Mouse (Mus musculus) inflammation-experienced regulatory T-cells, adult 6 months (primary cell): ENCODE data around the gene Arhgap10. TPM values are rescaled to one million over a fixed set of nuclear protein-coding genes. Genes with fewer than 3 reads are reported as not detected.

Experiments used
- ATAC-seq: one replicate; pipeline ENCODE4 v1.8.0; 2017
- polyA plus RNA-seq, 3 experiments: library from polyadenylated mRNA; unstranded; fragments of 100-300 nt; shearing (Covaris generic); gene quantifications; one replicate each; pipeline ENCODE4 v1.2.1; 2017

The Arhgap10 gene
- polyA plus RNA-seq, 3 experiments from 2014 or later = 2.5 to 5.0 (median 2.9) TPM

DNA sequence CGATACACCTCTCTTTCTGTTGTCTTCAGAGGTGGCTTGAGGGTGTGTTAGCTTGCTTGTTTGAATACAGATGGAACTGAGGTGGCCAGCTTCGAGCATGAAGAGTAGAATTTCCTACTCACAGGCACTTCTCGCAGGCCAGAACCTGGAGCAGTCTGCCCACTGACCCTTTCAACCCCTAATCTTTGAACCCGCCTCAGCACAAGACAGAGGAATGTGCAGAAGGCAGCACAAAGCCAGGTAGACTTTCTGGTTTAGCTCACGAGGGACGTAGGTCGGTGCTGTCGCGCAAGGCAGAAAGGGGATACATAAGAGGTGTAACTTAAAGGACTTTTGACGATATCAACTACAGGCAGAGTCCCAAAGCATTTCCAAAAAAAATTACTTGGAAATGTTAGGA is 908 bp downstream of the Arhgap10 start:
- no peak for ATAC-seq

DNA sequence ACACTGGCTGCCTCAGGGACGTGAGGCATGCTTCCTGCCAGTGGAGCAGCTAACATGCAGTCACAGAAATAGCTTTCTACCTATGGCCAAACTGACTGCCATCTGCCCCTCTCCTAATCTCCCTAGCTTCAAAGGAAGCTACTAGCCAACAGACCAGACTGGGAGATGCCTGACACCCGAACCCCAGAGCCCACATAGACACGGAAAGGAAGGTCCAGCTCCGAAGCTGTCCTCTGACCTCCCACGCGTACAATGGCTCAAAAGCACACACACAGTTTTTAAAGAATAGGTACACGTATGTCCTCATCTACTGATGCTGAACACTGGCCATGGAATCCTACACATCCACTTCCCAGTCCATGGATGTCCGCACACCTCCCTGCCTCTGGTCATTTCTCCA is 2.0 kb downstream of the Arhgap10 start:
- ATAC-seq = no peak

DNA sequence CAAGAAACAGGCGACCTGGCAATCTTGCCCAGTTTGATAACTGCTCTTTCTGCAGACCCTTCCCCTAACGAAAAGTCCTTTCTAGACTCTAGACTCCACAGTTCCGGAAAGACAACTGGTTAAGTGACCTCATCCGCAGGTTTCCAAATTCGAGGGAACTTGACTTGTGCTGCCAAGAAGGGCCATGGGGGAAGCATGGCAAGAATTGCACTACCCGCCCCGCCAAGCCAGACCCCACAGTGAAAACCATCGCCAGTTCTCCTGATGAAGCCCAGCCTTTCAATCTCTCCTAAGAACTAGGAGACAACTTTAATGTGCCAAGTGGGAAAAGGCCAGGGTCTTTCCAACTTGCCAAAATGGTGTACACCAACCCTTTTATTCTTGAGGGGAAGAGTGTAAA is 2.6 kb downstream of the Arhgap10 start:
- ATAC-seq = no peak

DNA sequence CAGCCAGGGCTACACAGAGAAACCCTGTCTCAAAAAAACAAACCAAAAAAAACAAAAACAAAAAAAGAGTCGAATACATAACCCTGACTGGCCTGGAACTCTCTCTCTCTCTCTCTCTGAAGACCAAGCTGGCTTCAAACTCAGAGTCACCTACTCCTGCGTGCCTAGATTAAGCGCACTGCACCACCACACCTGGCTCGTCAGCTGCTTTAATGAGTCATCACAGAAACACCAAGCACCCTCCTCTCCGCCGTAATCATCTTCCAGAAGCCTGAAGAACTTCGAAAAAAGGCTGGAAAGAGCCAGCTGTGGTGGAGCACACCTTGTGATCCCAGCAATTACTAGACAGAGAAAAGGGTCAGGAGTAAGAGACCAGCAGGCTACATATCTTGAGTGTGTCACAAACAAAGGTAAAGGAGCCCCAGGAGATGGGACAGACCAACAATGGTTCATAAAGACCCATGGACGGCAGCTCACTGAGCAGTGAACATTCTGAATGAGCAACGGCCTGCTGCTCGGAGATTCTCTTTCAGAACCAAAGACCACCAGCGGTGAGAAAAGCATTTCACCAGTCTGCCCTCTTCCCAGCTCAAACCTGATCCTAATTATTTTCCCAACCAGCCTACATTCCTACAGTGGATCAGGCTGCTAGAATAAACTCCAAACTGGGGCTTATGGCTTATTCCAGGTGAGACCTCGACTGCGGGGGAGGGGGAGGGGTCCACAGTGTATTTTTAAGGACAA is 5.8 kb downstream of the Arhgap10 start:
- no peak for ATAC-seq

GRCm38 (mm10) chr8:77510426-77510825 is 7.3 kb downstream of the Arhgap10 start:
- ATAC-seq = no peak

- ATAC-seq = peak; percentile 50
Measured at GRCm38 (mm10) chr8:77509044-77509443, 8.7 kb downstream of the Arhgap10 start.

DNA sequence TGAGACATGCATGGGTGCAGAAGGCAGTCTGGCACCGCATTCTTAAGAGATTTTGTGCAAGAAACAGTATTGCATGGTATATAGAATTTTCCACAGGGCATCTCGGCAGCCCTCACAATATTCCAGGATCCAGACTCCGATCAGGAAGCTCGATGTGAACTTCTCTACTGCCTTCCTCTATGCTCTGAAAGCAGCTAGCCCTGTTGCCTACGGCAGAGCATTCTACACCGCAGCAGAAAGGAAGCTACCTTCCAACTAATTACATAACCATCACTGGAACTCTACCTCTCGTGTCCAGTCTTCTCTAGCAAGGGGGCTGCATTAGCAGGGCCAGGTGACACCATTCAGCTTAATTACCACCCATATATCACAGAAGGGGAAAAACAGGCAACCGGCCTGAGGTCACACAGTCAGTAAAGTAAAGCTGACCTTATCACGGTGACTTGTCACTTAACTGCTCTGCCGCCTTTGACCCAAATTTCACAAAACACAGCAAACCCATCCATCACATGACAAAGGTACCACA is 10.2 kb downstream of the Arhgap10 start:
- ATAC-seq = no peak

GRCm38 (mm10) chr8:77506539-77506938 is 11.2 kb downstream of the Arhgap10 start:
- ATAC-seq = no peak

DNA sequence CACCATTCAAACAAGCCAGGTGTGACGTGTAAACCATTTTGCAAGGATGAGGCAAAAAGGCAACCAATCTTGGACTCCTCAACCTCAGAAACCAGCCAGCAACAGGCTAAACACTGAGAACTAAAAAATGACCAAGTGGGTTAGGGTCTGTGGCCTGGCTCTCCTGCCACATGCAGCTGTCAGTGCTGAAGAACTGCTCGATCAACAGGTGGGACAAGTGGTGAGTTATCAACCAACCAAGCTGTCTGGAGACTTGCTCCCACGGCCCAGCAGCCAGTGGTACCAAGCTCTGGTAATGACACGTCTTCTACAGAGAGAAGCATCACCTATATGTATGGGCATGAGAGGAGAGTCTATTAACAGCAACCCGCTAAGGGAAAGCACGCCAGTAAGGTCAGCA is 15.2 kb downstream of the Arhgap10 start:
- ATAC-seq = no peak

GRCm38 (mm10) chr8:77501131-77501530 is 16.6 kb downstream of the Arhgap10 start:
- ATAC-seq = no peak

GRCm38 (mm10) chr8:77500264-77500663 is 17.5 kb downstream of the Arhgap10 start:
- no peak for ATAC-seq

DNA sequence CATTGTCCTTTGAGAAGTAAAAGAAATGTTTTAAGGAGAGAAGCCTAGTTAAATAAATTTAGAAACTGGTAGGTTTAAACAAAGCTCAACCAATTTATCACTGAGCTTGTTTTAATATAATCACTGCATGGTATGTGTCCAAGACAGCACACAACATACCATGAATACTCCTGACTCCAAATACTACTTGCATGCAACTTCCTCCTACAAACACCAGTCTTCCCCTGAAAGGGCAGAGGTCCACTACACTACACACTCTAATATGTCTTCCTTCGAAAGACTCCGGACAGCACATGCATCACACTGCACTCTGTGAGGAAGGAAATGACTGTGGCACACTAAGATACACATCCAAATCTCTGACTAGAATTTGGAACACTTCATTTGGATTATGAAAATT is 20.3 kb downstream of the Arhgap10 start:
- ATAC-seq = no peak

DNA sequence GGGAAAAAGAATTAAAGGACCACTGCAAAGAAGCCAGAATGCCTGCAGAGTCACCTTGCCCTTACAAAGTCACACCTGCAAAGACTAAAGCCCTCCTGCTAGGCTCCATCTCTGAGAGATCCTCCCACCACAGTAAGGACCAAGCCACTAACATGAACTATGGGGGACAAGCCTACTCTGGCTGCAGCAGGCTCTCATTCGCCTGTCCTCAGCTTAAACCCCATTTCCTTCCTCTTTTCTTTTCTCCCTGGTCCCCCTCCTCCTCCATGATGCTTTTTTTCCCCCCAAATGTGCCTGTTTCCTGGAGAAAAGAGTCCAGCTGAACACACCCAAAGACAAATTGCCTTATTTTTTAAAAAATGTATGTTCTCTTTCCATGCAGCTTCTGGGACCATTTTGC is 21.5 kb downstream of the Arhgap10 start:
- ATAC-seq = no peak

DNA sequence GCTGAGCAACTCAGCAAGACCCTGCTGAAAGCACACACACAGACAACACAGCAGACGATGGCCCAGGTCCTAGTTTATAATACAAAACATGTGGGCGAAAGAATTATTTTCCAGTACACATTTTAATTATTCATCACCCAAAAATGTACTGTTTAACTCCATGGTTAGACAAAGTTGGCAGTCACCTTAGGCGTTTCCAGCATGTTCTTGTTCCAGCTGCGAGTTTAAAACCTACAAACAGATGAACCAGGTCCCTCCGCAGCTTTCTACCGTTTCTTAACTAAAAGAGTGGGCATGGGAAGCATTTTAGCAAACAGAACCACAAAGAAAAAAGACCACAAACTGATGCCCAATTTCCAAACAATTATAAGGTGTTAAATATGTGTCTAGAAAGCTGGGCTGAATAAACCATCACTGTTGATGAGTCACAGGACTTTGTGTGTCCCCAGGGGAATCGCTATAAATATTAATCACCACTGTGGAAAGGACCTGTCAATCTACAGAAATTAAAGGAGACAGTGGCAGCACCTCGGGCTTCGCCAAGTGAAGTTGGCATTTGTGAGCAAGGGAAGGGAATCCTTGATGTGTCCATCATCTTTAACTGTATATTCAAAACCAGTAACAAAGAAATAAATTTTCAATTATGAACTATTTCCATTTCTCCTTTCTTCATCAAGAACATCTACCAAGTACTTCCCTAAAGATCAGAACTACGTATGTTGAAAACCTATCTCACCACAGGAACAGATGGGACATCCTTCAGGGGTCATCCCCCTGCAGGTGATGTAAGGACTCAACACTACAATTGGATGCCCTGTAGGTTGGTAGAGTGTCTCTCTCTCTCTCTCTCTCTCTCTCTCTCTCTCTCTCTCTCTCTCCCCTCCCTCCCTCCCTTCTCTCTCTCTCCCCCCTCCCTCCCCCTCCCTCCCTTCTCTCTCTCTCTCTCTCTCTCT is 23.1 kb downstream of the Arhgap10 start:
- no peak for ATAC-seq

DNA sequence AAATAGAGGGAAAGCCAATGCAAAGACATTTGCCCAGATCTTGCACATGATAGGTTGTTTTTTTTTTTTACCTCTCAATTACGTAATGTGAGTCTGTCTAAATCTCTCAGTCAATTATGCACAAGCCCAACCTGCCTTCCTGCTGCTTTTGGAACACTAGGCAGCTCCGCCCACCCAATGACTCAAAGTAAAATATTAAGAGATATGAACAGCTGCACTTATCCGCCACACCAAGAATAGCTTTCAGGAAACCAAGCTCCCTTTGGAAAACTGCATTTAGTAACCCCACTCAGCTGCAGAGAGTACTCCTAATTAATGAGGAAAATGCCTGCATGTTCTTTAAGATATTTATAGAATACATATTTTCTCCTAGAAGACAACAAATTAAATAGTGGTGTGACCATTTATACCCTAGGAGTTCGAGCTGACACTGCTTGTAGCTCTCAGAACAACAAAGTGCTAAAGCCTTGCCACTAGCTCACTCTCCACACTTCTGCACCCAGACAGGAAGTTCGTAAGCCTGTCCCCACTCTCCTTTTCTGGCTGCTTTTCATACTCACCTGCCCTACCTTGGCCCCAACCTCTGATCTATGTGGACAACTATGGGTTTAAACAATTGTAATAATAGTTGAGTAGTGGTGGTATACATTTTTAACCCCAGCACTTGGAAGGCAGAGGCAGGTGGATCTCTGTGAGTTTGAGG is 25.2 kb downstream of the Arhgap10 start:
- peak; percentile 52 for ATAC-seq

GRCm38 (mm10) chr8:77491231-77491923 is 26.4 kb downstream of the Arhgap10 start:
- ATAC-seq = no peak

DNA sequence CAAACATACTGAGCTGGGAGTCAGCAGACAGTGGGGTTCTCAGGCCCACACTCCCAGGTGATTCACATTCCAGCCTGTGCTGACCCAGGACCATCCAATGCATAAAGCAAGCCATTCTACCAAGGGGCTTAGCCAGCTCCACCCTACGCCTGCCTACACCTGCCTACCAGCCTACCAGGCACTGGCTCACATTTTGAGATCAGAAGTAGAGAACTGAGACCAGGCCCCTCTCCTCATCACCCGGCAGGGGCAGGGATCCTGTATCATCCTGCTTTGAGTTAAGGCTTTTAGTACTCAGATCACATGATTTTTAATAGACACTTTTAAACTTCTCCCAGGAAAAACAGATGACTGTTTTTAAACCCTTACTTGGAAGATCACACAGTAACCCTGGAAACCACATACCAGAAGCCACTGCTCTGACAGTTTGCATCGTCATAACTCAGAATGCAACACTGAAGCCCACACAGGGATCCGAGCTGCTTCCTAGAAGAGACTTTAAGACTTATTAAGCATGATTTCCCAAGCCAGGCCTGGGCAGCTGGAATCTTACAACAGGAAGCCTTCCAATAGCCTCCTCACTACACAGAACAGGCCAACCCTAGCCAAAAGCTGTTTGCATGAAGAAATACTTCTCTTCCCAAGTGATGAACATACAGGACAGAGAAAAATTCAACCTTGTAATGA is 27.5 kb downstream of the Arhgap10 start:
- ATAC-seq = no peak

DNA sequence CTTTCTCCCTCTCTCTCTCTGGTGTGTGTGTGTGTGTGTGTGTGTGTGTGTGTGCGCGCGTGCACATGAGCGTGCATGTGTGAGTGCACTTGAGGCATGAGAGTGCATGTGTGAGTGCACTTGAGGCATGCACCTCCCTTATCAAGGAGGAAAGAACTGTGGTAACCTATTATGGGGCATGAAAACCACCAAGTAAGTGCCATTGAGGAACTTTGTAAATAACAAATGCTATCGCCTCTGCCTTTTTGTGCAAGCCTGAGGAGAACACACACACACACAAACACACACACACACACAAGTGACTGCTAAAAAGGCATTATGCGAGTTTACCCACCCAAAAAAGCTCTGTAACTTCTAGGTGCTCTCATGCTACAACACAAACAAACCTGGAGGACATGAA is 28.5 kb downstream of the Arhgap10 start:
- no peak for ATAC-seq

DNA sequence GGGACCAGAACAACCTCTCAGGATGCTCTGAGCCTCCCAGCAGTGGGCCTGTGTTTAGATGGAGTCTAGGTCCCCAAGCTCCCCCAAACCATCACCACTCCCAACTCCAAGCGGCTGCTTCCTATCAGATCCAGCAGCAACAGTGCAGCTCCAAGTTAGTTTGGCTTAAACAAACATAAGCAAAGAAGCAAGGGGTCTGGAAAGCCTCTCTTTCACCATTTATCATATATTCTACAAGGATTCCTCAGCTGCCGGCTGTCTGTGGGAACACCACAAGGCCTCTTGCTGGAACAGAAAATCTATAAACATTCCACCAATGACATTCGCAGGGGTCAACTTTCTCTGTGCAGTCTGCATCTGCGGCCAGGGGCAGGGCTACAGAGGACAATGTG is 29.5 kb downstream of the Arhgap10 start:
- no peak for ATAC-seq

DNA sequence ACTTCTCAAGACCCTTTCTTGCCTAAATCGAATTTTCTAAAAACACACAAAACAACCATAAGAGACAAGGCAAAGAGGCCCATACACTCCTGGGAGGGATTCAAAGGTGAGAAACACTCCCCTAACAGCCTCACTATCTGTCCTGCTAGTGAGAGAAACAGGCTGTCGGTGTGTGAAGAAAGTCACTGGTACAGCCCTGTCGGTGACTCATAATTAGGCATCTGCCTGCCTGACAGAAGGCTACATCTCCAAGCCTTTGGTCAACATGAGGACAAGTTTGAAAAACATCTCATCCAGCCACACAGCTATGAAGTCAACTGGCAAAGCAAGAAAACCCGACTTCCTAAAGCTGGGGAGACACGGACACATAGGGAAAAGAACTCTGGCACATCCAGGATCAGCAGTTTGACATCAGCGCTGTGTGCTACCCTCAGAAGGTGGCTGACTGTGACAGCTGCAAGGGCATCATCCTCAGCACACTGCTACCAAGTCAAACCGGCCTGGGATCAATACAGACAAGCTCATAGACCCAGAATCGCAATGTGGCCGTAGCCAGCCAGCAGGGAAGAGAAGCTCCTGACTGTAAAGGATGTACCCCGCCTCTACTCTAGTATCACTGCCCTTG is 30.1 kb downstream of the Arhgap10 start:
- no peak for ATAC-seq

- ATAC-seq = no peak
Measured at GRCm38 (mm10) chr8:77486749-77487148, 31.0 kb downstream of the Arhgap10 start.
